Mouse (Mus musculus) retina, embryonic 14.5 days (tissue): ENCODE measurements around the gene Heatr1.

Experiments used
- DNase-seq: peaks from one replicate; pipeline ENCODE4 v3.0.0-alpha.2; 2015; ENCODE audit warnings: low spot score

Gene Heatr1

GRCm38 (mm10) chr13:12394609-12395505 is at the start of gene Heatr1:
Gene Heatr1 (plus strand): TSS chr13:12395027.
- DNase-seq = peak; percentile 99

GRCm38 (mm10) chr13:12346837-12347236 is 48.0 kb upstream of the Heatr1 start:
- no peak for DNase-seq

GRCm38 (mm10) chr13:12349197-12349824 is 45.5 kb upstream of the Heatr1 start:
- no peak for DNase-seq

GRCm38 (mm10) chr13:12356184-12356583 is 38.6 kb upstream of the Heatr1 start:
- no peak for DNase-seq

- no peak for DNase-seq
Measured at GRCm38 (mm10) chr13:12357554-12357953, 37.3 kb upstream of the Heatr1 start.

GRCm38 (mm10) chr13:12361486-12361885 is 33.3 kb upstream of the Heatr1 start:
- DNase-seq = no peak

- DNase-seq = no peak
Measured at GRCm38 (mm10) chr13:12369041-12369621, 25.7 kb upstream of the Heatr1 start.

- DNase-seq = no peak
Measured at GRCm38 (mm10) chr13:12369930-12370329, 24.9 kb upstream of the Heatr1 start.

GRCm38 (mm10) chr13:12372755-12373154 is 22.1 kb upstream of the Heatr1 start:
- no peak for DNase-seq

- DNase-seq = no peak
Measured at GRCm38 (mm10) chr13:12376778-12377177, 18.0 kb upstream of the Heatr1 start.

GRCm38 (mm10) chr13:12384796-12385195 is 10.0 kb upstream of the Heatr1 start:
- DNase-seq = no peak

GRCm38 (mm10) chr13:12386286-12386685 is 8.5 kb upstream of the Heatr1 start:
- peak; percentile 75 for DNase-seq

GRCm38 (mm10) chr13:12395571-12395970 is 744 bp downstream of the Heatr1 start:
- no peak for DNase-seq

GRCm38 (mm10) chr13:12408343-12409066 is 13.7 kb downstream of the Heatr1 start:
- no peak for DNase-seq

- DNase-seq = no peak
Measured at GRCm38 (mm10) chr13:12412016-12412415, 17.2 kb downstream of the Heatr1 start.

- no peak for DNase-seq
Measured at GRCm38 (mm10) chr13:12420596-12420995, 25.8 kb downstream of the Heatr1 start.

- no peak for DNase-seq
Measured at GRCm38 (mm10) chr13:12428556-12428955, 33.7 kb downstream of the Heatr1 start.

- DNase-seq = no peak
Measured at GRCm38 (mm10) chr13:12433843-12434242, 39.0 kb downstream of the Heatr1 start.

GRCm38 (mm10) chr13:12439586-12439985 is 44.8 kb downstream of the Heatr1 start:
- no peak for DNase-seq

- DNase-seq = no peak
Measured at GRCm38 (mm10) chr13:12440813-12441212, 46.0 kb downstream of the Heatr1 start.

- DNase-seq = no peak
Measured at GRCm38 (mm10) chr13:12442008-12442587, 47.3 kb downstream of the Heatr1 start.

- DNase-seq = no peak
Measured at GRCm38 (mm10) chr13:12453150-12453549, 58.3 kb downstream of the Heatr1 start.
